Mouse (Mus musculus) hindbrain, embryonic 12.5 days (tissue): Measurements from ENCODE around the gene Lsr. TPM values are rescaled to one million over a fixed set of nuclear protein-coding genes. Genes with fewer than 3 reads are reported as not detected.

Experiments used
- ATAC-seq: fragments of 200-750 bp; cut with Nextera tagmentation; 2 replicates; pipeline ENCODE4 v1.8.0; 2017; ENCODE audit warnings: moderate TSS enrichment; ENCODE audit not compliant: low FRiP score
- H3K27ac ChIP-seq: fragments of 300-500 bp; sonication (generic); 2 replicates; pipeline ENCODE4 v1.5.1; 2016; ENCODE audit warnings: mild to moderate bottlenecking
- H3K27me3 ChIP-seq: fragments of 300-500 bp; sonication (generic); 2 replicates; pipeline ENCODE4 v1.6.1; 2016; ENCODE audit warnings: mild to moderate bottlenecking
- H3K36me3 ChIP-seq: fragments of 300-500 bp; sonication (generic); 2 replicates; pipeline ENCODE4 v1.6.1; 2016; ENCODE audit warnings: mild to moderate bottlenecking
- H3K4me1 ChIP-seq: fragments of 300-500 bp; sonication (generic); 2 replicates; pipeline ENCODE4 v1.6.1; 2016
- H3K4me2 ChIP-seq: fragments of 300-500 bp; sonication (generic); replicated peaks from 2 replicates; pipeline ENCODE4 v1.6.1; 2016; ENCODE audit warnings: mild to moderate bottlenecking
- H3K4me3 ChIP-seq: fragments of 300-500 bp; sonication (generic); 2 replicates; pipeline ENCODE4 v1.5.1; 2016; ENCODE audit warnings: mild to moderate bottlenecking
- H3K9ac ChIP-seq: fragments of 300-500 bp; sonication (generic); 2 replicates; pipeline ENCODE4 v1.6.1; 2016; ENCODE audit warnings: mild to moderate bottlenecking, moderate library complexity
- H3K9me3 ChIP-seq: fragments of 300-500 bp; sonication (generic); replicated peaks from 2 replicates; pipeline ENCODE4 v1.6.1; 2016; ENCODE audit warnings: mild to moderate bottlenecking
- WGBS: fragments of 180-500 bp; shearing (Covaris S2); methylation state at CpG from one replicate; pipeline ENCODE4 v1.1.7; 2016; 5-methylcytosine and 5-hydroxymethylcytosine counted together
- polyA plus RNA-seq: library from polyadenylated mRNA; unstranded; fragments of >200 nt; fragmentation: Nextera tagmentation; extraction: Ambion mirVana; gene quantifications from 2 replicates; pipeline ENCODE4 v1.2.1, GENCODE M21; 2016

Gene Lsr
- polyA plus RNA-seq, 1 experiment from 2014 or later, result 20.2 TPM

- no peak overlapping the region for H3K9ac ChIP-seq
- WGBS, result 88% methylated on average over 9 of the region's 9 CpGs
- ATAC-seq, result no peak
- H3K36me3 ChIP-seq, result no peaks in the 10 kb centered on the region
- H3K27ac ChIP-seq, result no peak overlapping the region
- no peaks in the 10 kb centered on the region for H3K4me1 ChIP-seq
- H3K4me3 ChIP-seq, result no peak overlapping the region
- H3K9me3 ChIP-seq, result no peaks in the 10 kb centered on the region; the same call in 1 of the 2 replicates
- H3K27me3 ChIP-seq, result no peaks in the 10 kb centered on the region
- no peak overlapping the region for H3K4me2 ChIP-seq
Measured at GRCm38 (mm10) chr7:30985357-30985756, 12.1 kb upstream of the Lsr start.

- Histone ChIP-seq H3K27me3 (no peaks in the 10 kb centered on the region), H3K27ac (no peak overlapping the region), H3K9ac (no peak overlapping the region), H3K4me3 (no peak overlapping the region), H3K36me3 (no peaks in the 10 kb centered on the region), H3K9me3 (no peaks in the 10 kb centered on the region; the same call in 1 of the 2 replicates), H3K4me2 (no peak overlapping the region), H3K4me1 (no peaks in the 10 kb centered on the region)
- no peak for ATAC-seq
- WGBS, result 85% methylated on average over 4 of the region's 4 CpGs
Measured at GRCm38 (mm10) chr7:30981703-30982102, 8.4 kb upstream of the Lsr start.

- H3K27me3 ChIP-seq, result peaks cover 23% of the 10 kb centered on the region
- H3K4me2 ChIP-seq, result peak within 1 kb of the TSS; percentile 59
- H3K36me3 ChIP-seq, result no peaks in the 10 kb centered on the region
- peak within 1 kb of the TSS; percentile 35 for H3K4me3 ChIP-seq
- no peaks in the 10 kb centered on the region for H3K9me3 ChIP-seq
- H3K9ac ChIP-seq, result peak within 1 kb of the TSS; percentile 47; the same call in 1 of the 2 replicates
- peak; percentile 79 for ATAC-seq
- H3K27ac ChIP-seq, result no peak within 1 kb of the TSS; the same call in 1 of the 2 replicates
- 1% methylated on average over 37 of the region's 37 CpGs for WGBS
- peaks cover 7% of the 10 kb centered on the region for H3K4me1 ChIP-seq
Measured at GRCm38 (mm10) chr7:30973501-30974289, 431 bp upstream of the Lsr start, which contains the start of gene Fam187b. Fam187b (plus strand) TSS chr7:30973790.

- peak overlapping the region; percentile 35 for H3K4me3 ChIP-seq
- WGBS, result 5% methylated on average over 41 of the region's 41 CpGs
- peak; percentile 21 for ATAC-seq
- peaks cover 23% of the 10 kb centered on the region for H3K27me3 ChIP-seq
- H3K36me3 ChIP-seq, result no peaks in the 10 kb centered on the region
- no peaks in the 10 kb centered on the region for H3K9me3 ChIP-seq
- no peak overlapping the region for H3K27ac ChIP-seq
- peak overlapping the region; percentile 47; the same call in 1 of the 2 replicates for H3K9ac ChIP-seq
- peaks cover 7% of the 10 kb centered on the region for H3K4me1 ChIP-seq
- peak overlapping the region; percentile 59 for H3K4me2 ChIP-seq
Measured at GRCm38 (mm10) chr7:30972426-30973250, 626 bp downstream of the Lsr start.

- H3K9me3 ChIP-seq, result no peaks in the 10 kb centered on the region
- no peak overlapping the region for H3K9ac ChIP-seq
- no peaks in the 10 kb centered on the region for H3K36me3 ChIP-seq
- ATAC-seq, result no peak
- 0 out of 2 replicates have a peak overlapping the region, but pooled peaks have one; percentile 59 for H3K4me2 ChIP-seq
- peaks cover 7% of the 10 kb centered on the region for H3K4me1 ChIP-seq
- H3K27me3 ChIP-seq, result peaks cover 23% of the 10 kb centered on the region
- 90% methylated on average over 15 of the region's 15 CpGs for WGBS
- H3K4me3 ChIP-seq, result peak overlapping the region; percentile 35; the same call in 1 of the 2 replicates
- H3K27ac ChIP-seq, result no peak overlapping the region
Measured at GRCm38 (mm10) chr7:30971901-30972300, 1.4 kb downstream of the Lsr start.

GRCm38 (mm10) chr7:30969174-30969573, 4.1 kb downstream of the Lsr start:
- ATAC-seq, result no peak
- Histone ChIP-seq H3K27me3 (peaks cover 23% of the 10 kb centered on the region), H3K36me3 (no peaks in the 10 kb centered on the region), H3K4me3 (no peak overlapping the region), H3K4me2 (no peak overlapping the region), H3K9ac (no peak overlapping the region), H3K4me1 (peaks cover 7% of the 10 kb centered on the region), H3K27ac (no peak overlapping the region), H3K9me3 (no peaks in the 10 kb centered on the region)
- WGBS, result 65% methylated on average over 4 of the region's 4 CpGs

GRCm38 (mm10) chr7:30968611-30969010, 4.7 kb downstream of the Lsr start:
- ATAC-seq, result no peak
- Histone ChIP-seq H3K27me3 (peaks cover 21% of the 10 kb centered on the region), H3K4me1 (peaks cover 7% of the 10 kb centered on the region), H3K9ac (no peak overlapping the region), H3K36me3 (no peaks in the 10 kb centered on the region), H3K4me2 (no peak overlapping the region), H3K9me3 (no peaks in the 10 kb centered on the region), H3K4me3 (no peak overlapping the region), H3K27ac (no peak overlapping the region)
- WGBS, result 97% methylated on average over 8 of the region's 8 CpGs

GRCm38 (mm10) chr7:30966657-30967056, 6.6 kb downstream of the Lsr start:
- H3K27me3 ChIP-seq, result peaks cover 2% of the 10 kb centered on the region
- H3K9me3 ChIP-seq, result no peaks in the 10 kb centered on the region
- no peaks in the 10 kb centered on the region for H3K36me3 ChIP-seq
- no peak overlapping the region for H3K27ac ChIP-seq
- no peak overlapping the region for H3K9ac ChIP-seq
- H3K4me1 ChIP-seq, result no peaks in the 10 kb centered on the region
- no peak for ATAC-seq
- H3K4me2 ChIP-seq, result no peak overlapping the region
- H3K4me3 ChIP-seq, result no peak overlapping the region
- 82% methylated on average over 3 of the region's 3 CpGs for WGBS

GRCm38 (mm10) chr7:30965677-30966076, 7.6 kb downstream of the Lsr start:
- no peaks in the 10 kb centered on the region for H3K4me1 ChIP-seq
- no peaks in the 10 kb centered on the region for H3K36me3 ChIP-seq
- no peak overlapping the region for H3K4me3 ChIP-seq
- no peaks in the 10 kb centered on the region for H3K9me3 ChIP-seq
- no peak for ATAC-seq
- no peak overlapping the region for H3K4me2 ChIP-seq
- H3K27ac ChIP-seq, result no peak overlapping the region
- no peaks in the 10 kb centered on the region for H3K27me3 ChIP-seq
- 67% methylated on average over 14 of the region's 14 CpGs for WGBS
- 0 out of 2 replicates have a peak overlapping the region, but pooled peaks have one; percentile 15 for H3K9ac ChIP-seq

- WGBS, result 88% methylated on average over 7 of the region's 7 CpGs
- H3K27me3 ChIP-seq, result no peaks in the 10 kb centered on the region
- no peaks in the 10 kb centered on the region for H3K36me3 ChIP-seq
- no peak overlapping the region for H3K27ac ChIP-seq
- no peaks in the 10 kb centered on the region for H3K4me1 ChIP-seq
- H3K9ac ChIP-seq, result no peak overlapping the region
- ATAC-seq, result no peak
- H3K4me2 ChIP-seq, result no peak overlapping the region
- no peaks in the 10 kb centered on the region for H3K9me3 ChIP-seq
- H3K4me3 ChIP-seq, result no peak overlapping the region
Measured at GRCm38 (mm10) chr7:30964366-30964765, 8.9 kb downstream of the Lsr start.

GRCm38 (mm10) chr7:30962862-30963261, 10.4 kb downstream of the Lsr start:
- ATAC-seq, result no peak
- H3K4me3 ChIP-seq, result no peak overlapping the region
- H3K36me3 ChIP-seq, result peaks cover 6% of the 10 kb centered on the region; the same call in 1 of the 2 replicates
- peaks cover 11% of the 10 kb centered on the region for H3K4me1 ChIP-seq
- H3K27ac ChIP-seq, result no peak overlapping the region
- no peaks in the 10 kb centered on the region for H3K9me3 ChIP-seq
- 94% methylated on average over 5 of the region's 5 CpGs for WGBS
- no peaks in the 10 kb centered on the region for H3K27me3 ChIP-seq
- no peak overlapping the region for H3K9ac ChIP-seq
- H3K4me2 ChIP-seq, result no peak overlapping the region

GRCm38 (mm10) chr7:30959786-30960349, 13.4 kb downstream of the Lsr start:
- Histone ChIP-seq H3K4me3 (no peak overlapping the region), H3K9me3 (no peaks in the 10 kb centered on the region), H3K9ac (no peak overlapping the region), H3K27me3 (no peaks in the 10 kb centered on the region), H3K4me1 (peaks cover 22% of the 10 kb centered on the region), H3K4me2 (no peak overlapping the region), H3K27ac (no peak overlapping the region), H3K36me3 (peaks cover 9% of the 10 kb centered on the region)
- no peak for ATAC-seq
- 89% methylated on average over 6 of the region's 6 CpGs for WGBS
